Mouse (Mus musculus): ENCODE results near the gene Mogs.

Gene Mogs

DNA sequence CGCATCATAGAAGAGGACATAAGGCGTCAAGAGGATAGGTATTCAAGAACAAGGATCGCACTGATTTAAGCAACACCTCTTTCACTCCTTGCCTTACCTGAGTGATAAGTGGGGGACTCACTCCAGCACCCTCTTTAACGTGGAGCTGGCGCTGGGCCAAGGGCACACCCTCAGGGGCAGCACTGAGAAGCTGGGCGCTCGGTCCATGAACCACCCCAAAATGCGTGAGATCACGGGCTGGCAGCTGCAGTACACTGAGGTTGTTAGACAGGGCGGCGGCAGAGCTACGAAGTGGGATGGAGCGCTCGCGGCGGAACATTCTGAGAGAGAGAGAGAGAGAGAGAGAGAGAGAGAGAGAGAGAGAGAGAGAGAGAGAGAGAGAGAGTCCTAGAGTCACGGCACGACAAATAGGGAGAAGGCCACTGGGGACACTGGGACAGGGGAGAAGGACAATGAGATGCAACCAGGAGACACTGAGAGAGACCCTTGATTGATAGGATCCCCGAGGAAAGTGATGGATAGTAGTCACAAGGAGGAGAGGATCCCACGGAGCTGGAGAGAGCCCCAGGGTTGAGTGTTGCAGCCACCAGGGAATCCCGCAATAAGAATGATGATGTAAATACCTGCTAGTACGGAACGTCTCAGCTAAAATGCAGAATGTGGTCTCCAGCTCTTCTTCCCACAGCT, 40.4 kb downstream of the Mogs start:
- DNase-seq: no peak

DNA sequence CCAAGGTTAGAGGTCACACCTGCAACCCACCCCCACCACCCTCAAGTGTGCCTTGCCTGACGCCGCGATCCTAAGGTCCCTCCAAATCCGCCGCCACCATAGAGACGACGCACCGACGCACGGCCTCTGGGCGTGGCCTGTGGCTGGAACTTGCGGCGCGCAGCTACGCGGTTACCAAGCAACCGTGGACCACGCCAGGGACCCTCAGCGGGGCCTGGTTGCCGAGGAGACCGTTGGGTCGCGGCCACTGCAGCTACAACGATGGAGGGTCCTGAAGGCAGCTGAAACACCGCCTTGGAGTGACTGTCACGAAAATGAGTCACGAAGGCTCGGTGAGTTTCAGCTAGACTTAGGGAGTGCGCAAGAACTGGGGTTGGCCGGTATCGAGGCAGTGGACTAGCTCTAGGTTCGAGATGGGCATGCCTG, 41.0 kb downstream of the Mogs start, which contains the start of the genes Wdr54 and 1700003E16Rik:
Wdr54 (minus strand) TSS at position 139 of the 426 bp plus-strand sequence.
1700003E16Rik (plus strand) TSS at position 146 of the 426 bp plus-strand sequence.
- DNase-seq: peak; percentile 58

- peak; percentile 65 for DNase-seq
Measured at GRCm38 (mm10) chr6:83159456-83159855, 44.2 kb downstream of the Mogs start.

GRCm38 (mm10) chr6:83161442-83161841, 46.1 kb downstream of the Mogs start:
- DNase-seq: no peak

- DNase-seq: no peak
Measured at GRCm38 (mm10) chr6:83161921-83162641, 46.8 kb downstream of the Mogs start.

DNA sequence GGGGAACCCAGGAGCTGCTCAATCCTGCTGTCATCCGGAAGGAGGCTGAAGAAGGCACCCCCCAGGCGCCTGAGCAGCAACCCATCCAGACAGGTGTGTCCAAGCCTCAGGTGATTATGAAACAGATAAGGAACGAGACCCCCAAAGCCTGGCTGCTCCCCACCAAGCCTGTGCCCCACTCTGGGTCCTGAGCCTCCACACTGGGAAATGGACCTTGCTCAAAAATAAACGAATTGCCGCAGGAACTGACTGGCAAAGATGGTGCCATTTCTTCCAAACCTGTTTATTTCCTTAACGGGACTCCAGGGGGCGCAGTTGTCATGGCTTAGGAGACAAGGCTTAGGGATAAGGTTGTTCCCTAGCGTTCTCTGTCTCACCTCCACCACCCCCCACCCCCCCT, 47.4 kb downstream of the Mogs start:
- DNase-seq: peak; percentile 54

DNA sequence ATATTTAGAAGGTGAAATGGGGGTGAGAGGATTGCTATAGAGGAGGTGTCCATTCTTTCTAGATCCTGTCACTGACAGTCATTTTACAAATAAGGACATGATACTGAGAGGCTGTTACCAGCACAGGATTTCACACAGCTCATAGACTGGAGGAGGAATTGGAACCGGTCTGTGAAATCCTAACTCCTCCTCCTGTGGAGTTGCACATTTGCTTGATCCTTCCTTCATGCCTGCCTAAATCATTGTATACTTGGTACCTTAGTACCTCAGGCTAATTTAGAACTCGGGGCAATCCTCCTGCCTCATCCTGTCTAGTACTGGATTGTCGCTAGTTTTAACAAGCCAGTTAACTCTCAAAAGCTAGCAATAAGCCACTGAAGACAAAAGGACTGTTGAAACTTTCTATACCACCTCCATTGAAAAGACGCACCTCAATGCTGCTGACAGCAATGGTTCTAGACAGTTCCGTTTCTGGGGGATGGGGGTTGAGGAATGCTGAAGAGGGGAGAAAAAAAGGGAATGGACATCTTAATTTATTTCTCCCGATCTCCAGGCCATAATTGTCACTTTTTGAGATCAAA, 49.8 kb downstream of the Mogs start:
- DNase-seq: no peak

- DNase-seq: peak; percentile 95
Measured at GRCm38 (mm10) chr6:83165607-83166242, 50.4 kb downstream of the Mogs start, which contains the start of gene Dctn1. Gene Dctn1 (plus strand): TSS chr6:83165920.

DNA sequence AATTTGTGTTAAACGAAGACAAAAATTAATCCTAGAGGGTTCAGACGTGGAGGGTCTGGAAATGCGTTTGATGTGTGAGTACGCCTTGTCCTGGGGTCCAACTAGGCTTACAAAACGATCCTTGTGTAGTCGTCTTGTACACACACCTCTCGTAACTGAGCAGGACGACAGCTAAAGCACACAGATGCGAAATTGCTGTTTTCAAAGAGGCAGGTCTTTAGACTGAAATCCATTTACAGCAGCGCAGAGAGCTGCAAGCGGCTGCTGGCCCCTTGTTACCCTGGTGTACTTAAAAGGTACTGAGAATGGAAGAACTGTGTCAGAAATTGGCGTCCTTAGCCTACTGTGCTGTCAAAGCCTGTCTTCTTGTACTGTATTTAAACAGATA, 50.9 kb downstream of the Mogs start:
- DNase-seq: no peak
